Mouse (Mus musculus) megakaryocyte progenitor cell, adult 5-6 weeks (primary cell): ENCODE results near the gene Vwa8. TPM values are rescaled to one million over a fixed set of nuclear protein-coding genes. Genes with fewer than 3 reads are reported as not detected.

Source experiments
- ATAC-seq: replicated peaks from 2 replicates; pipeline ENCODE4 v1.8.0; 2016; ENCODE audit warnings: mild to moderate bottlenecking, moderate TSS enrichment, inconsistent platforms; ENCODE audit not compliant: poor library complexity
- total RNA-seq, 2 experiments: library from RNA; stranded (forward) in 1 of 2; stranded (reverse) in 1 of 2; fragments of 157-497, 149-512 nt in 1 of 2; fragments of 200-1000 nt in 1 of 2; gene quantifications; 2 replicates each; pipeline versions ENCODE4 v1.2.3 to v1.2.4; 2015 to 2017

The Vwa8 gene
- total RNA-seq, 2 experiments from 2014 or later = 21.8 to 22.8 TPM

DNA sequence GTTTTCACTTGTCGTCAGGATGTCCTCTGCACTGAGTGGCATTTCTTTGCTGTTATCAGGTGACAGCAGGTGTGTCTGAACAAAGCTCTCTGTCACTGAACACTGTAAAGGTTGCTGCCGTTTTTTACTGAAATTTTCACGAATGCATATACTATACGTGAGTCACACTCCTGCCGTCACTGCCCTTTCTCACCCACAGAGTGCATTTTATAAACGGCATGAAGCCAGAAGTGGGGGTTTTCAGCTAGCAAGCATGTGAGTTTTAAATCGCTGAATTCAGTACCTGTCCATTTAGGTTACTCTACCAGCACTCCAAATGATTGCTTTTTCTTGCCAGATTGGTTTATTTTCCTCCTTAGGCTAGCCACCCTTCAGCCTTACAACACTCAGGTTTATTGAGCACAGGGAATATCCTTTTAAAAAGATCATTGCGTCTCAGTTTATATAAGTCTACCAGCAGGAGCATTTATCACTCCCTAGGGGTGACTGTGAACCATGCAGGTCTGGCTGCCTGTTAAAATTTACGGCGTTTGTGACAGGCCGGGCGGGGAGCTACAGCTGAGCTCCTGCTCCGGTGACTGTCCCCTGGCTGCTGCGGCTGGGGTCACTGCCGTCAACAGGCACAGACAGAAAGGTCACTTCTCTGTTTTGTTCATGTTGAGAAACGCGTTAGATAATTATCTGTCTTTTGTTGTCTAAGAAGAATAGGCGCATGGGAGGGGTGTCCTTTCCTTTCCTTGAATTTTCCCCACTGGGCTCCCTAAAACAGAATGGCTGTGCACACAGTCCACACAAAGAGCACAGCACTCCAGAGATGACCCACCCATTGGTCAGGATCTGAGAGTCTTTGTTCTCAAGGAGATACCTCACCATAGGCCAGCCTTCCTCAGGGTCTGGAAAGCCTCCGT lies 291.3 kb downstream of the Vwa8 start:
- ATAC-seq = peak; percentile 50

DNA sequence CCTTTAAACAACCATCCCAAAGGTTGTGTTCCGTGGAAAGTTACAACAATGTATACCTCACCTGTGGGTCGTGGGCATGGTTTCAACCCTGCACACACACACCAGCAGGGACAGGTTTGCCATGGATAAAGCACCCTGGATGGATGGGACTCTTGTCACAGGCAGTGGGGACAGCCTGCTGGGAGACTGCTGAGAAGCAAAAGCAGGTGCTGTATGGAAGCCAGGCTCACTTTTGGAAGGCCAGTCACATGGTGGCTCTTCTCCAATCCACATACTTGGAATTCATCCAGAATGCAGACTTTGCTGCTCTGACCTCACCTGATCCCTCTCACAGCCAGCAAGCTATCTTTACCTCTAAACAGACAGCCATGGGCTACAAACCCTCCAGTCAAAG lies 292.0 kb downstream of the Vwa8 start:
- ATAC-seq = no peak

DNA sequence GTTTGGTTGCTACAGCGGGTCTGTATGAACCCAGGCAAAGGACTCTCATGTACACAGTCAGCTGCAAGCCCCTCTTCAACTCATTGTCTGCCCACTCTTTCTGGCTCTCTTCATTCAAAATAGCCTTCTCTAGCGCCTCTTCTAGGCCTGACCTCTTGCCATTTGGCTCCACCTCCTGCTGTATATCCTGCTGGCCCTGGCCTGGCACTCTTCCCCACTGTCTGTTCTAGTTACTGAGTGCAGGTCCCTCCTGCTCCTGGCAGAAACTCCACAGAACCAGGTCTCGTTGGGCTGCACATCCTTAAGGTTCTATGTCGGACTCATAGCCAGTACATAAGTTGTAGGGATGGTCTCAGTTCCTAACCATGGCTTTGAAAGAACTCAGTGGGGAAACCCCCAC lies 293.5 kb downstream of the Vwa8 start:
- no peak for ATAC-seq

GRCm38 (mm10) chr14:79143696-79144095 lies 294.8 kb downstream of the Vwa8 start:
- ATAC-seq = peak; percentile 71

DNA sequence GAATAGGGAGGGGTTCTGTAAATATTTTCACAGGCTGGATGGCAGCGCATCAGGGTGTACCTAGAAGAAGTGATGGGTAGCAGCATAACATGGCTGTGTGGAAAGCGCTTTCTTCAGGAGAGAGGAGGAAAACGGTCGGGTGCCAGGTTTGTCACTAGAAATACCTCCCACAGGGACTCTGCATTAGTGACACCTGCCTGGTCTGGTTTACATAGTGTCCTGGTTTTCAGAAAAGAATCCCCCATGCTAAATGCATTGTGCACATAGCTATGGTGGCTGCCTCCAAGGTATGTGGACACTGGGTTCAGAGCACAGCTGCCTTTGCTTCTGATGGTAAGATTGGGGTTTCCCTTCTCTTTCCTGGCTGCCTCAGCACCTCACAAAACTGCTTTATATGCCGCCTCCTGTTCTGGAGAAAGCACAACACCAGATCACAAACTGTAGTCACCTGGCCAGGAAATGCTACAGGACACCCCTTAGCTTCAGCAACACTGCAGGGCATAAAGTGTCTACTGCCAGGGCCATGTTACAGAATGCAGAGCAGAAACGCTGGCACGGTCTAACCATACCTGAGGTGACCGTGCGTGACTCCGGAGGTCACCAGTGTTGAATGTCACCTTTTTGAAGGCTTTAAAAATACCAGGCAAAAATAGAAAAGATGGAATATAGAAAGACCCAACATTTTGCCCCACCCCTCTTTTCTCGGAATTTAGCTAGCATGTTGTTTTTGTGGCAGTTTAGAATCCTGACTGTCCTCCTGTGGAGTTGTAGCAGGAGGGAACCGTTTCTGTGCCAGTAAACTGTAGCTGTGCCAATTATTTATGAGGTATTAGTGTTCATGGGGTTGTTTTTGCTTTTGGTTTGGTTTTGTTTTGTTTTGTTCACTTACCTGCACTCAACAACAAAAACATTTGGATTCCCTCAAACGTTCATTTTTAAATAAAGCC lies 295.7 kb downstream of the Vwa8 start:
- no peak for ATAC-seq

DNA sequence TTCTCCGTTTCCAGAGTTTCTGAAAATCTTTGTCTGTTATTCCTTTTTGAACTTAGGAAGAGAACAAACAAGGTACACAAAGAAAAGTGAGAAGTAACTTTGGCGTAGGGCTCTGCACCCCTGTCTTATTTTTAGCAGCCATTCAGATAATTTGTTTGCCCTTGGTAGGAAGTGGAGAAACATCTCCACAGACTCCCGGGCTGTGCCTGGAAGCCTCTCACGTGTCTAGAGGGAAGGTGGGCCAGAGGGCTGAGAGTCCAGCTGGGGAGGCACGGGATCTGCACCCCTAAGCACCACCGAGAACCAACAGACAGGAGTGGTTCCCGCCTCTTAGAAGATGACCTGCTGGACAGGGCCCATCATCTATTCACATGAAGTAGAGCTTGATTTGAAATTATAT lies 302.9 kb downstream of the Vwa8 start:
- ATAC-seq = no peak

GRCm38 (mm10) chr14:79153896-79154295 lies 305.0 kb downstream of the Vwa8 start:
- ATAC-seq = peak; percentile 76

DNA sequence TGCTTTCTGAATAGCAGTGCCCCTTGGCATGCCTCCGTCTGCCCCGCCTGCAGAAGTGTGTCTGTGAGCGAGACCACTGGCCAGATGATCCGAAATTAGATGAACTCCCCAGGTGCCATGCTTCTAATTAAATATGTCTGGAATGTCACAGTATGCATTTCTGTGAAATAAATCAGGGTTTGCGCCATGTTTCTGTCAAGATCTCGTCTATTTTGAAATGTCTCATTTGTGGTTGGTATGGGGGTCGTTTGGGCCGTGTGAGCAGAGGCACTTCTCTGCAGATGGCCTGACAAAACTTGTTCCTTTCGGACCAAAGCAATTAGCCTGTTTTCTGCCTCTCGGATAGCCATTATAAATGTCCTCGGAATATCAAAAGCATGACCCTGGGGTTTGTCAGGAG lies 306.1 kb downstream of the Vwa8 start:
- no peak for ATAC-seq

GRCm38 (mm10) chr14:79156526-79157411 lies 307.9 kb downstream of the Vwa8 start:
- no peak for ATAC-seq

DNA sequence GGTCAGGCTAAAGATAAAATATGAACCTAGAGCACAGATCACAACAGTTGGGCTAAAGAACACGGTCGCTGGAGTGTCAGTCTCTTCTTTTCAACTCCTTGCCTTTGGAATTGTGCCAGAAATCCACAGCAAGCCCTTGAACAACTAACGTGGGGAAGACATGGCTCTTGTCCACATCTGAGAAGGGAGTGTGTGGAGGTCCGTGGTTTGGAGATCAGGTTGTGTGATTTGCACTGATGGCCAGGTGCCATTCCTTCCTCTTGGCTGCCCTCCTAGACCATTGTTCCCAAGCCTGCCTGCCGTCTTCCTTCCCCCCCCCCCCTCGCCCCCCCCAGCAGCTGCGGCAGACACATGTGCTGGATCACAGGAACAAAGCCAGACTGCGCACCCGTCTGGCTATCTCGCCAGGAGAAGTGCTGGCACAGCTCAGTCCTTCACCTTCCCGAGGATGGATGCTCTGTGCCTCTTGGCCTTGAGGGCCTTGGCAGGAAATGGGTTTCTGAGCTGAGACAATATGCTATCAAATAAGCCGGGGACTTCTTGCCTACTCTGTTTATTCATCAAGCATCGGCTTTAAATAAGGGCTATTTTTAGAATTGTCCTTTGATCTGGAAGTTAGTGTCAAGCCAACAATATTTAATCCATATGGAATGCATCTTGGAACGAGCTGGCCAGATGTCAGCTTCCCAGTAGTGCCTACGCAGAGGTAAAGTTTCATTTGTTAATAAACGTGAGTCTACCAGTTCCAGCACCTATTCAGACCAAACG lies 308.8 kb downstream of the Vwa8 start:
- ATAC-seq = no peak

GRCm38 (mm10) chr14:79158219-79158521 lies 309.3 kb downstream of the Vwa8 start:
- ATAC-seq = no peak

GRCm38 (mm10) chr14:79158673-79159200 lies 309.9 kb downstream of the Vwa8 start:
- no peak for ATAC-seq

DNA sequence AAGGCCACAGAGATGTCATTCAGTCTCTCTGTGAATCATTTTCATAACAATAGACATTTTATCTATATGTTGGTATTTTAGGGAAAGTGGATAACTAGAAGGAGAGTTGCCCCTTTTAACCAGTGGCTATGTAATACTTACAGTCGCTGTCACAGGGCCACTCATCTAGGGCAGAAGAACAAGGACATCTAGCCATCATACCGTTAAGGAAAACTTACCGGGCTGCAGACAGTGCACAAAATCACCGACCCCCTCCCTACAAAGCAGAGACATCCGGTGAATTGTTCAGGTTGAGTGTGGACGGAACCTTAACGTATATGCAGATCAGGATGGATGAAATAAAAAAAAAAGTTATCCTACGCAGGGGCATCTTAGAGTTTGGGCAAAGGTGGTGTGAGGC lies 310.6 kb downstream of the Vwa8 start:
- ATAC-seq = no peak

DNA sequence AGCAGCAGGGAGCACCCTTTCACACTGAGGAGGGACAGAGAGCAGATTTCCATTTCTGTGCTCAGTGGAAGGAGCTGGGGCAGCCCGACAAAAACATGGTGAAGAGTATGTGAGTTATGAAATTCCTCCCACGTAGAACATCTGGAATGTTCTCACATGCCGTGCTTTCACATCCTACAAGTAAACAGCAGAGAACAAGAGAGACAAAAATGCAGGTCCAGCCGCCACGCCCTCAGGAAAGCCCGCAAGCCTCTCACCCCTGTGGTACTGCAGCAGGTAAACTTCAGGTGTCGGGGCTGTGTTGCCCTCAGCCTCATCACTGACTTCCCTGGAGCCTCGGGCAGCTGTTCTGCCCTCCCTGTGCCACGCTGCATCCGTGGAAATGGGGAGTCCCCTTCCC lies 311.6 kb downstream of the Vwa8 start:
- ATAC-seq = no peak

GRCm38 (mm10) chr14:79160966-79161365 lies 312.1 kb downstream of the Vwa8 start:
- no peak for ATAC-seq

- ATAC-seq = no peak
These were observed 312.9 kb downstream of the Vwa8 start for GRCm38 (mm10) chr14:79161741-79162140.

GRCm38 (mm10) chr14:79162678-79163077 lies 313.8 kb downstream of the Vwa8 start:
- no peak for ATAC-seq

GRCm38 (mm10) chr14:79164334-79164733 lies 315.5 kb downstream of the Vwa8 start:
- no peak for ATAC-seq

- ATAC-seq = peak; percentile 72
These were observed 316.1 kb downstream of the Vwa8 start for GRCm38 (mm10) chr14:79164925-79165324.

- no peak for ATAC-seq
These were observed 325.7 kb downstream of the Vwa8 start for GRCm38 (mm10) chr14:79174526-79174925.
